Mouse (Mus musculus) MEL (cell line): Measurements from ENCODE around the gene Ncapd2. TPM values are rescaled to one million over a fixed set of nuclear protein-coding genes. Genes with fewer than 3 reads are reported as not detected.

Source experiments
- DNase-seq: peaks from one replicate; pipeline ENCODE4 v3.0.0; 2011; ENCODE audit warnings: low read depth, low spot score
- H3K27ac ChIP-seq: 2 replicates; pipeline ENCODE4 v1.5.1; 2012; ENCODE audit warnings: low read depth, mild to moderate bottlenecking, control low read depth, low read length, moderate library complexity; ENCODE audit not compliant: control insufficient read depth
- H3K27me3 ChIP-seq, 2 experiments: fragments of 150-350 bp in 1 of 2; sonication (generic) in 1 of 2; 2 replicates each; pipeline ENCODE4 v1.6.1; 2012; ENCODE audit warnings: low read length in 2 of 2, mild to moderate bottlenecking in 2 of 2, improper control_type of control experiment in 1 of 2, moderate library complexity in 1 of 2; ENCODE audit not compliant: insufficient read depth in 2 of 2, control insufficient read depth in 1 of 2
- H3K36me3 ChIP-seq, 2 experiments: 2 replicates each; pipeline ENCODE4 v1.6.1; 2012 to 2014; ENCODE audit warnings: low read length in 2 of 2, improper control_type of control experiment in 1 of 2, inconsistent platforms in 1 of 2, mild to moderate bottlenecking in 1 of 2; ENCODE audit not compliant: insufficient read depth in 2 of 2, control insufficient read depth in 1 of 2
- H3K4me1 ChIP-seq, 2 experiments: fragments of 150-350 bp in 1 of 2; sonication (generic) in 1 of 2; 2 replicates each; pipeline ENCODE4 v1.6.1; 2012; ENCODE audit warnings: low read length in 2 of 2, improper control_type of control experiment in 1 of 2, mild to moderate bottlenecking in 1 of 2; ENCODE audit not compliant: insufficient read depth in 2 of 2, control insufficient read depth in 1 of 2
- H3K4me3 ChIP-seq, 2 experiments: fragments of 150-350 bp in 1 of 2; sonication (generic) in 1 of 2; 2 replicates each; pipeline ENCODE4 v1.5.1; 2012; ENCODE audit warnings: low read depth in 2 of 2, low read length in 2 of 2, mild to moderate bottlenecking in 2 of 2, moderate library complexity in 2 of 2, control low read depth in 1 of 2, improper control_type of control experiment in 1 of 2; ENCODE audit not compliant: control insufficient read depth in 1 of 2, insufficient read depth in 1 of 2
- H3K79me2 ChIP-seq: 2 replicates; pipeline ENCODE4 v1.6.1; 2012; ENCODE audit warnings: mild to moderate bottlenecking, low read length, moderate library complexity; ENCODE audit not compliant: control insufficient read depth, poor library complexity, insufficient read depth
- H3K9ac ChIP-seq: 2 replicates; pipeline ENCODE4 v1.6.1; 2012; ENCODE audit warnings: low read depth, mild to moderate bottlenecking, control low read depth, low read length, moderate library complexity; ENCODE audit not compliant: control insufficient read depth, poor library complexity, severe bottlenecking
- H3K9me3 ChIP-seq: fragments of 150-350 bp; sonication (generic); replicated peaks from 2 replicates; pipeline ENCODE4 v1.6.1; 2012; ENCODE audit warnings: mild to moderate bottlenecking, low read length, improper control_type of control experiment, moderate library complexity; ENCODE audit not compliant: insufficient read depth
- CTCF ChIP-seq, 3 experiments: IDR thresholded peaks in 2 of 3; conservative IDR thresholded peaks in 1 of 3; 2 replicates each; pipeline ENCODE4 v1.5.1; 2011 to 2012; ENCODE audit warnings: low read length in 3 of 3, low read depth in 2 of 3, mild to moderate bottlenecking in 2 of 3, improper control_type of control experiment in 1 of 3, inconsistent platforms in 1 of 3, mixed read lengths in 1 of 3, moderate library complexity in 1 of 3; ENCODE audit not compliant: control insufficient read depth in 1 of 3, insufficient read depth in 1 of 3, poor library complexity in 1 of 3, severe bottlenecking in 1 of 3
- ELF1 ChIP-seq: IDR thresholded peaks from 2 replicates; pipeline ENCODE4 v1.6.1; 2014; ENCODE audit warnings: low read depth, mild to moderate bottlenecking, inconsistent platforms, low read length, improper control_type of control experiment, moderate library complexity
- EP300 ChIP-seq, 2 experiments: IDR thresholded peaks; 2 replicates each; pipeline ENCODE4 v1.6.1; 2011; ENCODE audit warnings: improper control_type of control experiment in 2 of 2, low read length in 2 of 2, low read depth in 1 of 2, mild to moderate bottlenecking in 1 of 2
- ETS1 ChIP-seq: IDR thresholded peaks from 2 replicates; pipeline ENCODE4 v1.6.1; 2012; ENCODE audit warnings: low read depth, mild to moderate bottlenecking, inconsistent platforms, low read length, improper control_type of control experiment, moderate library complexity
- GABPA ChIP-seq: IDR thresholded peaks from 2 replicates; pipeline ENCODE4 v1.6.1; 2012; ENCODE audit warnings: low read depth, mild to moderate bottlenecking, inconsistent platforms, low read length, improper control_type of control experiment, moderate library complexity
- GATA1 ChIP-seq: IDR thresholded peaks from 2 replicates; pipeline ENCODE4 v1.6.1; 2011; ENCODE audit warnings: low read depth, low read length, improper control_type of control experiment
- HCFC1 ChIP-seq: IDR thresholded peaks from 2 replicates; pipeline ENCODE4 v1.6.1; 2012; ENCODE audit warnings: low read depth, mild to moderate bottlenecking, inconsistent platforms, low read length, improper control_type of control experiment, moderate library complexity
- JUND ChIP-seq: IDR thresholded peaks from 2 replicates; pipeline ENCODE4 v1.6.1; 2011; ENCODE audit warnings: low read depth, mild to moderate bottlenecking, improper control_type of control experiment, low read length
- KAT2A ChIP-seq: conservative IDR thresholded peaks from 2 replicates; pipeline ENCODE4 v1.6.1; 2012; ENCODE audit warnings: low read depth, low read length, improper control_type of control experiment, inconsistent platforms
- MAFK ChIP-seq: IDR thresholded peaks from 2 replicates; pipeline ENCODE4 v1.6.1; 2011; ENCODE audit warnings: low read depth, mild to moderate bottlenecking, low read length, improper control_type of control experiment, borderline replicate concordance
- MEF2A ChIP-seq: IDR thresholded peaks from 2 replicates; pipeline ENCODE4 v1.6.1; 2014; ENCODE audit warnings: low read depth, mild to moderate bottlenecking, inconsistent platforms, low read length, improper control_type of control experiment; ENCODE audit not compliant: poor library complexity, insufficient replicate concordance, severe bottlenecking; ENCODE audit errors: extremely low read depth
- POLR2A ChIP-seq, 2 experiments: IDR thresholded peaks; 2 replicates each; pipeline ENCODE4 v1.6.1; 2011 to 2012; ENCODE audit warnings: low read length in 2 of 2, mild to moderate bottlenecking in 2 of 2, control low read depth in 1 of 2, improper control_type of control experiment in 1 of 2, low read depth in 1 of 2, moderate library complexity in 1 of 2; ENCODE audit not compliant: control insufficient read depth in 1 of 2, insufficient read depth in 1 of 2, poor library complexity in 1 of 2
- POLR2AphosphoS5 ChIP-seq: IDR thresholded peaks from 2 replicates; pipeline ENCODE4 v1.6.1; 2012; ENCODE audit warnings: low read depth, borderline replicate concordance, mild to moderate bottlenecking, inconsistent platforms, low read length, moderate library complexity, mixed read lengths
- RAD21 ChIP-seq: IDR thresholded peaks from 2 replicates; pipeline ENCODE4 v1.6.1; 2011; ENCODE audit warnings: mild to moderate bottlenecking, low read depth, low read length, improper control_type of control experiment
- RCOR1 ChIP-seq: IDR thresholded peaks from 2 replicates; pipeline ENCODE4 v1.6.1; 2012; ENCODE audit warnings: low read depth, mild to moderate bottlenecking, inconsistent platforms, low read length, improper control_type of control experiment
- SIN3A ChIP-seq: IDR thresholded peaks from 2 replicates; pipeline ENCODE4 v1.6.1; 2012; ENCODE audit warnings: low read length, improper control_type of control experiment, inconsistent platforms
- TCF12 ChIP-seq: IDR thresholded peaks from 2 replicates; pipeline ENCODE4 v1.6.1; 2014; ENCODE audit warnings: low read depth, mild to moderate bottlenecking, inconsistent platforms, low read length, improper control_type of control experiment, moderate library complexity
- UBTF ChIP-seq: IDR thresholded peaks from 2 replicates; pipeline ENCODE4 v1.6.1; 2012; ENCODE audit warnings: low read depth, mild to moderate bottlenecking, inconsistent platforms, low read length, improper control_type of control experiment, moderate library complexity, borderline replicate concordance; ENCODE audit not compliant: insufficient read depth
- USF1 ChIP-seq: IDR thresholded peaks from 2 replicates; pipeline ENCODE4 v1.6.1; 2014; ENCODE audit warnings: low read depth, mild to moderate bottlenecking, inconsistent platforms, low read length, improper control_type of control experiment, moderate library complexity
- USF2 ChIP-seq, 2 experiments: IDR thresholded peaks; 2 replicates each; pipeline ENCODE4 v1.6.1; 2011 to 2012; ENCODE audit warnings: improper control_type of control experiment in 2 of 2, low read length in 2 of 2, borderline replicate concordance in 1 of 2, inconsistent platforms in 1 of 2, low read depth in 1 of 2, mild to moderate bottlenecking in 1 of 2; ENCODE audit not compliant: insufficient read depth in 1 of 2
- ZC3H11A ChIP-seq: IDR thresholded peaks from 2 replicates; pipeline ENCODE4 v1.6.1; 2012; ENCODE audit warnings: low read depth, mild to moderate bottlenecking, inconsistent platforms, low read length, improper control_type of control experiment
- ZMIZ1 ChIP-seq: IDR thresholded peaks from 2 replicates; pipeline ENCODE4 v1.6.1; 2012; ENCODE audit warnings: low read depth, mild to moderate bottlenecking, inconsistent platforms, low read length, improper control_type of control experiment, moderate library complexity
- ZNF384 ChIP-seq: IDR thresholded peaks from 2 replicates; pipeline ENCODE4 v1.6.1; 2012; ENCODE audit warnings: low read depth, mild to moderate bottlenecking, inconsistent platforms, low read length, improper control_type of control experiment
- polyA plus RNA-seq, 2 experiments: library from polyadenylated mRNA; stranded (reverse) in 1 of 2; unstranded in 1 of 2; fragments of >175 nt in 1 of 2; fragments of >200 nt in 1 of 2; gene quantifications; 2 replicates each; pipeline versions ENCODE4 v1.2.1 to v1.2.4; 2012; ENCODE audit warnings: low replicate concordance in 2 of 2, low read depth in 1 of 2; ENCODE audit not compliant: insufficient read length in 2 of 2, insufficient read depth in 1 of 2, missing spikeins in 1 of 2
- total RNA-seq: library from RNA; depleted of rRNA; stranded (reverse); fragments of 300-350 nt; gene quantifications from 2 replicates; pipeline ENCODE4 v1.2.3, GENCODE M21; 2012

Gene Ncapd2
- total and polyA plus RNA-seq, 3 experiments, result 86.6 to 394 TPM; not detected in 1

DNA sequence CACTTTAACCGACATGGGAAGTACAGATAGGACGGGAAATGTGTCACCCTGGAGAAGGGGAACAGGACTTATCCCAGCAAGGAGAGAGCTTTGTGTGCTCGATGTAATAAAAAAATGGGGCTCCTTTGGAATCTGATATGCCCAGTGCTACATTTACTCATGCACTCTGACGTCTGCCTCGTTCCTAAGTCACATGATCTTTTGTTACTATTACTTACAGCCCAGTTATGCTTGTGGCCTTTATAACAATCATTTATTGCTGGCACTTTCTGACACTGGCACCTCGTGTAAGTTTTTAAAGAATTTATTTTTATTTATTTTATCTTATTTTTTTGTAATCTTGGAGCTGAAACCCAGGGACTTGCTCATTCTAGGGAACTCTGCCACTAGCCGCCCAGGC lies 1.9 kb upstream of the Ncapd2 start:
- H3K4me3 ChIP-seq, result peak overlapping the region; percentile 2 to 90; a peak in 3 of 4 replicates
- no peaks in the 10 kb centered on the region for H3K27me3 ChIP-seq
- TF ChIP-seq CTCF (IDR thresholded peaks at IDR 0.05 in 2 of 3, conservative IDR thresholded peaks at IDR 0.05 in 1 of 3; ENCODE audit: control insufficient read depth in 1 of 3, insufficient read depth in 1 of 3, low read depth in 2 of 3, low read length in 3 of 3, poor library complexity in 1 of 3, severe bottlenecking in 1 of 3) (no peak), USF2 (IDR thresholded peaks at IDR 0.05; ENCODE audit: borderline replicate concordance in 1 of 2, insufficient read depth in 1 of 2, low read depth in 1 of 2, low read length in 2 of 2) (peak in 1 of 2 experiments; percentile 27; a peak in 1 of 4 replicates), USF1 (peak; percentile 85), ZMIZ1 (no peak), SIN3A (no peak; the same call in 1 of the 2 replicates), HCFC1 (peak; percentile 46; the same call in 1 of the 2 replicates), UBTF (no peak), GABPA (no peak), ETS1 (0 out of 2 replicates have a peak, but pooled peaks have one; percentile 12), ZNF384 (peak; percentile 67), GATA1 (peak; percentile 45; the same call in 1 of the 2 replicates)
- peak overlapping the region; percentile 100 for H3K27ac ChIP-seq
- peaks cover 3 to 11% of the 10 kb centered on the region in 2 experiments; a peak in 3 of 4 replicates for H3K4me1 ChIP-seq
- no peaks in the 10 kb centered on the region for H3K9me3 ChIP-seq
- H3K36me3 ChIP-seq, result peaks cover 13 to 19% of the 10 kb centered on the region in 2 experiments
- peak overlapping the region; percentile 99 for H3K9ac ChIP-seq
- DNase-seq, result peak; percentile 71
- peaks cover 34% of the 10 kb centered on the region for H3K79me2 ChIP-seq

DNA sequence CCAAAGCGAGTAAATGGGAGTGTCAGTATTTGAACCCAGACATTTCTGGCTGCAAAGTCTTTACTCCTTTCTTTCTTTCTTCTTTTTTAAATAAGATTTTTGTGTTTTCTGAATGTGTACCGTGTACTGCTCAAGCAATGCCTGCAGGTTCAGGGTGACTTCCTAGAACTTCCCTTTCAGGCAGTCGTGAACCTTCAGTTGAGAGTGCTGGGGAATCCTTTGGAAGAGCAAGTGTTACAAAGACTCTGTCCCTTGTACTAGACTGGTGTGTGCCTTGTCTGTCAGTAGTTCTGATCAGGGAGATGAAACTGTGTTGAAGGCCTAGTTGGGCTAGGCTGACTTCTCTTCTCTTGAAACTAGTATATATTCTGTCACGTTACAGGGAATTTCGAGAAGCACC lies 1.3 kb upstream of the Ncapd2 start:
- Histone ChIP-seq H3K27ac (peak overlapping the region; percentile 100), H3K79me2 (peaks cover 36% of the 10 kb centered on the region), H3K27me3 (no peaks in the 10 kb centered on the region), H3K4me1 (peaks cover 3 to 11% of the 10 kb centered on the region in 2 experiments; a peak in 3 of 4 replicates), H3K9me3 (no peaks in the 10 kb centered on the region), H3K36me3 (peaks cover 17 to 19% of the 10 kb centered on the region in 2 experiments), H3K9ac (peak overlapping the region; percentile 99), H3K4me3 (peak overlapping the region; percentile 89 to 90)
- TF ChIP-seq SIN3A, result no peak
- no peak for TF ChIP-seq ZMIZ1
- TF ChIP-seq ZC3H11A, result no peak
- no peak for TF ChIP-seq ZNF384
- no peak for TF ChIP-seq RAD21
- TF ChIP-seq TCF12, result no peak
- no peak for TF ChIP-seq POLR2A (IDR thresholded peaks at IDR 0.05; ENCODE audit: control insufficient read depth in 1 of 2, insufficient read depth in 1 of 2, low read depth in 1 of 2, low read length in 2 of 2, poor library complexity in 1 of 2)
- TF ChIP-seq CTCF (IDR thresholded peaks at IDR 0.05 in 2 of 3, conservative IDR thresholded peaks at IDR 0.05 in 1 of 3; ENCODE audit: control insufficient read depth in 1 of 3, insufficient read depth in 1 of 3, low read depth in 2 of 3, low read length in 3 of 3, poor library complexity in 1 of 3, severe bottlenecking in 1 of 3), result no peak
- TF ChIP-seq RCOR1, result no peak
- TF ChIP-seq JUND, result no peak
- TF ChIP-seq HCFC1, result no peak
- no peak for TF ChIP-seq MAFK
- no peak for TF ChIP-seq MEF2A
- TF ChIP-seq POLR2AphosphoS5, result no peak
- no peak for TF ChIP-seq KAT2A
- TF ChIP-seq ELF1, result no peak
- TF ChIP-seq EP300 (IDR thresholded peaks at IDR 0.05; ENCODE audit: low read depth in 1 of 2, low read length in 2 of 2), result no peak
- TF ChIP-seq USF2 (IDR thresholded peaks at IDR 0.05; ENCODE audit: borderline replicate concordance in 1 of 2, insufficient read depth in 1 of 2, low read depth in 1 of 2, low read length in 2 of 2), result no peak
- peak; percentile 61 for DNase-seq
